Mouse (Mus musculus) megakaryocyte progenitor cell, adult 5-6 weeks (primary cell): Measurements from ENCODE around the gene Dnase2b. TPM values are rescaled to one million over a fixed set of nuclear protein-coding genes. Genes with fewer than 3 reads are reported as not detected.

Experiments
- ATAC-seq: replicated peaks from 2 replicates; pipeline ENCODE4 v1.8.0; 2016; ENCODE audit warnings: mild to moderate bottlenecking, moderate TSS enrichment, inconsistent platforms; ENCODE audit not compliant: poor library complexity
- total RNA-seq, 2 experiments: library from RNA; stranded (forward) in 1 of 2; stranded (reverse) in 1 of 2; fragments of 157-497, 149-512 nt in 1 of 2; fragments of 200-1000 nt in 1 of 2; gene quantifications; 2 replicates each; pipeline versions ENCODE4 v1.2.3 to v1.2.4; 2015 to 2017

Dnase2b gene
- total RNA-seq (2015): not detected in 2 replicates
- total RNA-seq (2017): 0.14 TPM in 1 of 2 replicates, not detected in the other

GRCm38 (mm10) chr3:146615496-146615895 is at the start of gene Dnase2b:
Gene Dnase2b (minus strand): TSS chr3:146615596.
- no peak for ATAC-seq

- ATAC-seq: no peak
These were observed 46.5 kb upstream of the Dnase2b start for GRCm38 (mm10) chr3:146661907-146662306.

- no peak for ATAC-seq
These were observed 45.6 kb upstream of the Dnase2b start for GRCm38 (mm10) chr3:146661001-146661400.

- no peak for ATAC-seq
These were observed 43.9 kb upstream of the Dnase2b start for GRCm38 (mm10) chr3:146659321-146659720.

- ATAC-seq: peak; percentile 66
These were observed 42.8 kb upstream of the Dnase2b start for GRCm38 (mm10) chr3:146658061-146658639.

- ATAC-seq: peak; percentile 62
These were observed 42.0 kb upstream of the Dnase2b start for GRCm38 (mm10) chr3:146657433-146657832.

- ATAC-seq: peak; percentile 49
These were observed 39.7 kb upstream of the Dnase2b start for GRCm38 (mm10) chr3:146655111-146655577.

- ATAC-seq: peak; percentile 41
These were observed 38.3 kb upstream of the Dnase2b start for GRCm38 (mm10) chr3:146653692-146654091.

- no peak for ATAC-seq
These were observed 37.0 kb upstream of the Dnase2b start for GRCm38 (mm10) chr3:146652431-146652830.

- no peak for ATAC-seq
These were observed 35.8 kb upstream of the Dnase2b start, which contains the start of gene 4930503B20Rik for GRCm38 (mm10) chr3:146651217-146651616. Gene 4930503B20Rik (minus strand): TSS chr3:146651317.

GRCm38 (mm10) chr3:146650716-146651115 is 35.3 kb upstream of the Dnase2b start:
- ATAC-seq: no peak

- no peak for ATAC-seq
These were observed 34.0 kb upstream of the Dnase2b start for GRCm38 (mm10) chr3:146649311-146649894.

GRCm38 (mm10) chr3:146641818-146642427 is 26.5 kb upstream of the Dnase2b start:
- no peak for ATAC-seq

- no peak for ATAC-seq
These were observed 17.1 kb upstream of the Dnase2b start for GRCm38 (mm10) chr3:146632506-146632905.

GRCm38 (mm10) chr3:146628227-146628982 is 13.0 kb upstream of the Dnase2b start:
- ATAC-seq: peak; percentile 51; the same call in 1 of the 2 replicates

GRCm38 (mm10) chr3:146625766-146626165 is 10.4 kb upstream of the Dnase2b start:
- no peak for ATAC-seq

GRCm38 (mm10) chr3:146621966-146622365 is 6.6 kb upstream of the Dnase2b start:
- no peak for ATAC-seq

GRCm38 (mm10) chr3:146620555-146621249 is 5.3 kb upstream of the Dnase2b start:
- peak; percentile 17; the same call in 1 of the 2 replicates for ATAC-seq

GRCm38 (mm10) chr3:146620101-146620500 is 4.7 kb upstream of the Dnase2b start:
- ATAC-seq: no peak

- ATAC-seq: no peak
These were observed 3.0 kb upstream of the Dnase2b start for GRCm38 (mm10) chr3:146618357-146618756.

GRCm38 (mm10) chr3:146617946-146618345 is 2.5 kb upstream of the Dnase2b start:
- ATAC-seq: no peak
